Mouse (Mus musculus) intestine, embryonic 16.5 days (tissue): ENCODE results near the gene Slco1c1. TPM values are rescaled to one million over a fixed set of nuclear protein-coding genes. Genes with fewer than 3 reads are reported as not detected.
"Not testable (repeated sequence)": the region's sequence is repeated elsewhere in the genome, so short reads cannot be mapped to it uniquely, and the experiment has no call there.

Source experiments
- ATAC-seq: fragments of 200-750 bp; cut with Nextera tagmentation; 2 replicates; pipeline ENCODE4 v1.8.0; 2017; ENCODE audit warnings: moderate TSS enrichment, moderate library complexity
- H3K27ac ChIP-seq: fragments of 300-500 bp; sonication (generic); 2 replicates; pipeline ENCODE4 v1.5.1; 2014; ENCODE audit warnings: mild to moderate bottlenecking, low read length
- H3K27me3 ChIP-seq: fragments of 300-500 bp; sonication (generic); replicated peaks from 2 replicates; pipeline ENCODE4 v1.6.1; 2014; ENCODE audit warnings: low read length, control low read depth, mixed read lengths; ENCODE audit not compliant: control insufficient read depth, insufficient read depth
- H3K36me3 ChIP-seq: fragments of 300-500 bp; sonication (generic); 2 replicates; pipeline ENCODE4 v1.6.1; 2014; ENCODE audit warnings: low read length, control low read depth; ENCODE audit not compliant: control insufficient read depth, insufficient read depth
- H3K4me1 ChIP-seq: fragments of 300-500 bp; sonication (generic); 2 replicates; pipeline ENCODE4 v1.6.1; 2014; ENCODE audit warnings: low read length, control low read depth, mixed read lengths; ENCODE audit not compliant: control insufficient read depth, insufficient read depth
- H3K4me2 ChIP-seq: fragments of 300-500 bp; sonication (generic); 2 replicates; pipeline ENCODE4 v1.6.1; 2014; ENCODE audit warnings: low read depth, low read length, control low read depth
- H3K4me3 ChIP-seq: fragments of 300-500 bp; sonication (generic); 2 replicates; pipeline ENCODE4 v1.5.1; 2014; ENCODE audit warnings: mild to moderate bottlenecking, low read length
- H3K9ac ChIP-seq: fragments of 300-500 bp; sonication (generic); 2 replicates; pipeline ENCODE4 v1.6.1; 2014; ENCODE audit warnings: low read depth, low read length
- H3K9me3 ChIP-seq: fragments of 300-500 bp; sonication (generic); 2 replicates; pipeline ENCODE4 v1.6.1; 2016; ENCODE audit warnings: low read length, control low read depth; ENCODE audit not compliant: control insufficient read depth
- WGBS: fragments of 180-500 bp; shearing (Covaris S2); extraction: QIAGEN DNeasy Blood & Tissue Kit; methylation state at CpG from one replicate; pipeline ENCODE4 v1.1.7; 2014; 5-methylcytosine and 5-hydroxymethylcytosine counted together
- polyA plus RNA-seq: library from polyadenylated mRNA; unstranded; fragments of >200 nt; fragmentation: Nextera tagmentation; extraction: Ambion mirVana; gene quantifications from 2 replicates; pipeline ENCODE4 v1.2.1, GENCODE M21; 2015

The Slco1c1 gene
- polyA plus RNA-seq, 1 experiment from 2014 or later: 0.09 TPM

DNA sequence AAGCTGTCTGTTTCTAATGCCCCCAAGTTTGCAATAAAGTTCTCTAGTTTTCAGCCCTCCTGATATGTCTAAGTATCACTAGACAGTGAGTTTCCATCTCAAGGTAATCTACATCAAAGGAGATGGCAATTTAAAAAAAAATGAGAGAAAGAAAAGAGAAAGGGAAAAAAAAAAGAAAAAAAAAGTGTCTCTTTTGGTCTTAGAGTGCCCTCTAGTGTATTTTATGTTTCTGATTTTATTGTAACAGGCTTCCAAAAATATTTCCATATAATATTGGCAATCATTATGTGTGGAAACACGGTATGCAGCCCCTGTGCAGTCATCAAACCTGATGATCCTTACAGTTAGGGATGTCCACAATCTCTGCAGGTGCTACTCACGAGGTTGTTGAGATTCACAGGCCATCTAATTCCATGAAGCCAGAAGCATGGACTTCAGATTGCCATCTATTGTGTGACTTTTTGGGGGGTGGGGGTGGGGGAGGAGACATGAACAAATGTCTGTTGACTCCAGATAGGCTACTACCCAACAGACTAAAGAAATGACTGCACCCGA lies 52.6 kb downstream of the Slco1c1 start:
- 34% methylated on average over 3 of the region's 3 CpGs for WGBS
- no peaks in the 10 kb centered on the region for H3K36me3 ChIP-seq
- no peak overlapping the region for H3K4me3 ChIP-seq

DNA sequence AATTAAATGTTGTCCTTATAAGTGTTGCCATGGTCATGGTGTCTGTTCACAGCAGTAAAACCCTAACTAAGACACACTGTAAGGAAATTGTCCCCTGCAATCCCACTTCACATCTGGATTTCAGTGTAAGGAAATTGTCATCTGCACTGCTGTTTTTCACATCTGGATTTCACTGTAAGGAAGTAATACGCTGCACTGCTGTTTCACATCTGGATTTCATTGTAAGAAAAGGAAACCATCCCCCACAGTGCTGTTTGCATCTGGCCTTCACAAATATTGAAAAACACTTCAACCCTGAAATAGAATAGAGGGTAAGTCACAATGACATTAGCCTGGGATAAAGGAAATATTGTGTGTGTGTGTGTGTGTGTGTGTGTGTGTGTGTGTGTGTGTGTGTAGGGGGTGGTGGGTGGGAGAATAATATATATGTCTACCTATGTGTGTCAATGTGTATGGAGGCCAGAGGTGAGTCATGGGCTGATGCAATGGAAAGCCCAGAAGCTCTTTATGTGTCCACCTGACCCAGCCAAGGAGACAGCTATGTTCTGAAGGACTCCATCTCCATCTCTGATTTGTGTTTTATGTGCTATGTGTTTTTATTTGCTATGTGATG lies 60.7 kb downstream of the Slco1c1 start:
- no peak overlapping the region for H3K9ac ChIP-seq

More for the DNA sequence above, 52.6 kb downstream of the Slco1c1 start:
- H3K4me1 ChIP-seq: no peaks in the 10 kb centered on the region
- H3K9me3 ChIP-seq: no peaks in the 10 kb centered on the region
- no peak for ATAC-seq
- H3K9ac ChIP-seq: no peak overlapping the region
- H3K27ac ChIP-seq: no peak overlapping the region
- H3K27me3 ChIP-seq: no peaks in the 10 kb centered on the region
- H3K4me2 ChIP-seq: no peak overlapping the region

DNA sequence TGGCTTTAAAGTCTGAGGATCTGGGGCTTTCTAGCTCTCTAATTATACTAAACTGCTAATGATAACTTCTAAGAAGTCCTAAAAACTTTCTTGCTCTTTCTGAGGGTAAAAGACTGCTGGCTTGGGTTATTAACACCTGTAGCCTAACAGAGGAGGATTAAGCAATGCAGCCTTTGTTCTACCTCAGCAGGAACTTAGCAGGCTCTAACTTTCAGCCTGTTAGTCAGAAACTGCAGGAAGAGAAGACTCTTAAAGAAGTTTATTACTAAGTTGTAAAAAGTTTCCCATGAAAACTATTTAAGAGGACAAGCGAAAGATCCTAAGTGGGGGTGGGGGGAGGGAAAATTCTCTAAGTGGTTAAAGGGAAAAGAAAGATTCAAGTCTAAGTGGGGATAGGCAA lies 65.8 kb downstream of the Slco1c1 start:
- Histone ChIP-seq H3K4me1 (0 out of 2 replicates have a peak, but pooled peaks cover 3% of the 10 kb centered on the region), H3K9ac (no peak overlapping the region), H3K27ac (no peak overlapping the region), H3K27me3 (no peaks in the 10 kb centered on the region), H3K4me3 (no peak overlapping the region), H3K36me3 (no peaks in the 10 kb centered on the region), H3K4me2 (no peak overlapping the region), H3K9me3 (no peaks in the 10 kb centered on the region)
- 21% methylated on average over 1 of the region's 1 CpGs for WGBS
- ATAC-seq: peak; percentile 84

More for the DNA sequence above, 60.7 kb downstream of the Slco1c1 start:
- Histone ChIP-seq H3K9me3 (no peaks in the 10 kb centered on the region), H3K27me3 (no peaks in the 10 kb centered on the region), H3K36me3 (no peaks in the 10 kb centered on the region), H3K4me2 (no peak overlapping the region), H3K4me3 (no peak overlapping the region), H3K4me1 (0 out of 2 replicates have a peak, but pooled peaks cover 2% of the 10 kb centered on the region), H3K27ac (no peak overlapping the region)
- ATAC-seq: no peak
- 78% methylated on average over 1 of the region's 1 CpGs for WGBS

DNA sequence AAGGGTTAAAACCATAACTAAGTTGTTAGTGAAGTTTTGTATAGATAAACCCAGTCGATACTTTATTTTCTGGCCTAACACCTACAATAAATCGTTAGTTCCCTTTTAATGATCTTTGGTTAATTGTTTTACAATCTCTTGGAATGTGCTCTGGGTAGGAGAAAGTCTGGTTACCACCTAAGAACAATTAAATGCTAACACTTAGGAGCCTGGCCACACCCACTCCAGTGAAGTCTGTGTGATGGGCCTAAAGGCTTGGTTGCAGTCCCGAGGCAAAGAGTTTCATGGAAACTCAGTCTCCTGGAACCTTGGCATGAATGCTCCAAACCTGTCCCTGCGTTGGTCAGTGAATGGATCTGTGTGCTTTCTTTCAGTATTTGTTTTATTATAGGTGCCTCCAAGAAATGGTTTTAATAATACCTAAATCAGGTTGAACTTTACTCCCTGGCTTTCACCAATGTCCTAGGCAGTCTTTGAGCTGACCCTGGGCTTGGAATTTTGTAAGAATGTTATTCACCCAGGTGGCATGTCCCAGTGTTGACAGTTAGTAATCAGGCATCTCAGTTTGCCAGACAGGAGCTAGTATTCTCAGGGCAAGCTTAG lies 66.5 kb downstream of the Slco1c1 start:
- H3K4me2 ChIP-seq, H3K4me1 ChIP-seq, H3K4me3 ChIP-seq, H3K9me3 ChIP-seq, H3K36me3 ChIP-seq, H3K27ac ChIP-seq, H3K27me3 ChIP-seq, H3K9ac ChIP-seq: not testable (repeated sequence)
- WGBS: 18% methylated on average over 4 of the region's 4 CpGs
- peak; percentile 92 for ATAC-seq

DNA sequence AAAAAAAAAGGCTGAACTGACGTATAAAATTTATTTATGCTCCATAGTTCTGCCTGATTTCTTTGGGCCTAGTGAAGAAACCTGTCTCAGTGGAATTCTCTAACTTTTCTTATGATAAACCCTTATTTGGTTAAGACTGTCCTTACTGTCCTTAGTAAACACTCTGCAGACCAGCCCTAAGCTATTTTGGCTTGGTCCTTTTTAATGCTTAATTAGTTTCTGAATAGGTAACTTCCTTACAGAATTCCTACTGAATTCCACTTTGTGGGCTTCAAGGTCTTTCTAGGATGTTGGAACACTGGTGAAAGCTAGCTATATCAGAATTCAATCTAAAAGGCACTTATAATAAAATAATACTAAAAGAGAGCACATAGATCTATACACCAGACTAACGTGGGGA lies 71.9 kb downstream of the Slco1c1 start:
- ATAC-seq: no peak
- H3K9me3 ChIP-seq: no peaks in the 10 kb centered on the region
- WGBS: 91% methylated on average over 2 of the region's 2 CpGs
- no peak overlapping the region for H3K27ac ChIP-seq
- H3K27me3 ChIP-seq: no peaks in the 10 kb centered on the region
- H3K4me2 ChIP-seq: no peak overlapping the region
- H3K4me3 ChIP-seq: no peak overlapping the region
- H3K9ac ChIP-seq: no peak overlapping the region
- no peaks in the 10 kb centered on the region for H3K36me3 ChIP-seq
- H3K4me1 ChIP-seq: no peaks in the 10 kb centered on the region

DNA sequence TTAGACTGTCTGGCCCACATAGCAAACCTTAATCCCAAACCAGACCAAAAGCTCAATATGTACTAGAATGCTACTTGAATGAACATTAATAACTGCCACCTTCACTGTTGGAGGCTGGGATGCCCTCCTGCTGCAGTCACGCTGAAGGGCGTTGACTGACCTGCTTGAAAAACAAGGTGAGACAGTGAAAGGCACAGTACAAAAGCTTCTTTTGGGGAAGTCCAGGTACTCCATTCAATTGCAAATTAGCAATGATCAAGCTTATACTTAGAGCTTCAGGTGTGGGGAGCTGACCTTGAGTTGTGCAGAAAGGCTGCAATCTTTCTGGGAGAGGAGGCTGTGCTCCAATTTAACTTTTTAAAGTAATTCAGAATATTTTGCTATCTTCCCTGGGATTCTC lies 72.9 kb downstream of the Slco1c1 start:
- no peaks in the 10 kb centered on the region for H3K36me3 ChIP-seq
- no peak overlapping the region for H3K27ac ChIP-seq
- no peaks in the 10 kb centered on the region for H3K9me3 ChIP-seq
- no peak overlapping the region for H3K4me2 ChIP-seq
- H3K4me3 ChIP-seq: no peak overlapping the region
- no peak overlapping the region for H3K9ac ChIP-seq
- H3K27me3 ChIP-seq: no peaks in the 10 kb centered on the region
- WGBS: 95% methylated on average over 2 of the region's 2 CpGs
- no peaks in the 10 kb centered on the region for H3K4me1 ChIP-seq
- no peak for ATAC-seq

DNA sequence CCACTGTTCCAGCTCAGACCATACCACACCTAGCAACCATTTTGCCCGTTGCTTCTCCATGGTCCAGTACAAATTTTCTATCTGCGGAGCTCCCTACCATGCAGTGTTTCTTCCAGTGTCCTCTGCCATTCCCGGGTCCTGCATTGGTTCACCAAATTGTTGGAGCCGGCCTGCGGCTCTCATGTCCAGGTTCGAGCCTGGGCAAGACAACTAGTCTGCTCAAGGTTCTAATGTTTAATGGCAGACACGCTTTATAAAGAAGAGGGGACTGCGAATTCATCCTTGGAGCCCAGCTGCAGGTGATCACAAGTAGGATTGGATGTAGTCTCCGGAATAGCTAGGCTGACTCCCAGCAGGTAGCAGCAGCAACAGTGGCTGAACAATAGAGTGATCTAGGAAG lies 76.8 kb downstream of the Slco1c1 start:
- no peak overlapping the region for H3K9ac ChIP-seq
- no peak overlapping the region for H3K27ac ChIP-seq
- ATAC-seq: no peak
- no peak overlapping the region for H3K4me2 ChIP-seq
- H3K4me1 ChIP-seq: no peaks in the 10 kb centered on the region
- H3K4me3 ChIP-seq: no peak overlapping the region
- WGBS: 78% methylated on average over 9 of the region's 9 CpGs
- H3K36me3 ChIP-seq: no peaks in the 10 kb centered on the region
- no peaks in the 10 kb centered on the region for H3K9me3 ChIP-seq
- no peaks in the 10 kb centered on the region for H3K27me3 ChIP-seq

DNA sequence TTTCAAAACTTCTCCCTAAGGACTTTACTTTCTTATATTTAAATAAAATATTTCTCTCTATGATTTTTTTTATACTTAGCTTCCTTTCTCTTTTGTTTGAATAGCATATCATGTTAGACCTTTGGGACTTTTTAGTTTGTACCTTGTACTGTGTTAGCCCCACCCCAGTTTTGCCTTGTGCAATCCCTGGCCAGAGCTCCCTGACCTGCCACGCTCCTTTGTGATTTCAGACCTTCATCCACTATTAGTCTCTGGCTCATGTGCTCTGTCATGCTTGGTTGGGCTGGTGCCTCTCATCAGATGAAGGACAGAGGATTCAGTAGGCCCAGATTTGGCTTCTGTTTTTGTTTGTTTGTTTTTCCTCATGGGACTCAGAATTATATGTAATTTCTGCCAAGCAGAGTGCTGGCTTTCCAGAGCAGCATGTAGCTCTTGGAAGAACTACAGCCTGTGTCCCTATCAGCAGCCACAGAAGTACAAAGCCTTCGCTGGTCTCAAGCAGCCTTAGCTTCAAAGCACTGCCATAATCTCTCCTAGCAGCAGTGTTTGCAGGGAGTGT lies 86.6 kb downstream of the Slco1c1 start:
- Histone ChIP-seq H3K4me3 (no peak overlapping the region), H3K4me2 (no peak overlapping the region), H3K4me1 (no peaks in the 10 kb centered on the region), H3K9ac (no peak overlapping the region), H3K27ac (no peak overlapping the region), H3K9me3 (no peaks in the 10 kb centered on the region), H3K36me3 (no peaks in the 10 kb centered on the region), H3K27me3 (no peaks in the 10 kb centered on the region)
- ATAC-seq: peak; percentile 63; the same call in 1 of the 2 replicates
- 61% methylated on average over 2 of the region's 2 CpGs for WGBS

DNA sequence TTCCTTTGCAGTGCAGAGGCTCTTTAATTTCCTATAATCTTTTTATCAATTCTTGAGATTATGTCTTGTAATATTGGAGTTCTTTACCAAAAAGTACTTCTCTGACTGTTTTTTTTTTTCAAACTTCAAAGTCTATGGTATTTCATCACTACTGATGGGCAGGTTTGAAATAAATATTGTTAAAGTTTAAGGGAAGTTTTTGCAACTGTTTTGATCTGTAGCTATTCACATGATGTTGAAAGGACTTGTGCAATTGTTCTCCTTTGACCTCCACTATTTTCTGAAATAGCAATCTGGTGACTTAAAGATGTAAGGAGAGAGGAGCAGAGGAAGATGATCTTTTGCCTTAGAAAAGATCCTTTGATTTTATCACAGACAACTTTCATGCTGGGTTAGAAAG lies 89.8 kb downstream of the Slco1c1 start:
- Histone ChIP-seq H3K27ac (no peak overlapping the region), H3K9me3 (no peaks in the 10 kb centered on the region), H3K36me3 (no peaks in the 10 kb centered on the region), H3K4me1 (no peaks in the 10 kb centered on the region), H3K4me3 (no peak overlapping the region), H3K9ac (no peak overlapping the region), H3K4me2 (no peak overlapping the region), H3K27me3 (no peaks in the 10 kb centered on the region)
- no peak for ATAC-seq
